Mouse (Mus musculus): ENCODE results near the gene Fubp1. TPM values are rescaled to one million over a fixed set of nuclear protein-coding genes. Genes with fewer than 3 reads are reported as not detected.

Fubp1 gene
- polyA plus RNA-seq, 1 experiment from 2014 or later, result 452 TPM

- no peak overlapping the region for H3K4me3 ChIP-seq (ENCODE audit: low read depth, low read length)
- H3K4me1 ChIP-seq (ENCODE audit: control insufficient read depth, insufficient read depth, low read length), result no peaks in the 10 kb centered on the region
- DNase-seq (ENCODE audit: low spot score), result no peak
- H3K27me3 ChIP-seq (ENCODE audit: control insufficient read depth, insufficient read depth, low read length), result no peaks in the 10 kb centered on the region
- H3K4me2 ChIP-seq (ENCODE audit: low read depth, severe bottlenecking), result no peak overlapping the region
- H3K27ac ChIP-seq (replicated peaks; ENCODE audit: low read depth, low read length), result no peak overlapping the region
- H3K9ac ChIP-seq (ENCODE audit: low read length), result no peak overlapping the region
- no peak for ATAC-seq (ENCODE audit: insufficient number of reproducible peaks, low FRiP score, low TSS enrichment, low read depth)
- H3K36me3 ChIP-seq (ENCODE audit: control insufficient read depth, insufficient read depth, low read length), result no peaks in the 10 kb centered on the region
- H3K9me3 ChIP-seq (ENCODE audit: control insufficient read depth, low read length), result no peaks in the 10 kb centered on the region
- WGBS, result 97% methylated on average over 3 of the region's 3 CpGs
Observed at GRCm38 (mm10) chr3:152276935-152277334, 66.7 kb downstream of the Fubp1 start.

GRCm38 (mm10) chr3:152277912-152278311 lies 67.7 kb downstream of the Fubp1 start:
- H3K9me3 ChIP-seq (ENCODE audit: control insufficient read depth, low read length), result no peaks in the 10 kb centered on the region
- no peak overlapping the region for H3K27ac ChIP-seq (replicated peaks; ENCODE audit: low read depth, low read length)
- no peaks in the 10 kb centered on the region for H3K27me3 ChIP-seq (ENCODE audit: control insufficient read depth, insufficient read depth, low read length)
- no peak overlapping the region for H3K4me2 ChIP-seq (ENCODE audit: low read depth, severe bottlenecking)
- ATAC-seq (ENCODE audit: insufficient number of reproducible peaks, low FRiP score, low TSS enrichment, low read depth), result no peak
- 89% methylated on average over 2 of the region's 2 CpGs for WGBS
- H3K4me1 ChIP-seq (ENCODE audit: control insufficient read depth, insufficient read depth, low read length), result no peaks in the 10 kb centered on the region
- H3K4me3 ChIP-seq (ENCODE audit: low read depth, low read length), result no peak overlapping the region
- H3K9ac ChIP-seq (ENCODE audit: low read length), result no peak overlapping the region
- no peaks in the 10 kb centered on the region for H3K36me3 ChIP-seq (ENCODE audit: control insufficient read depth, insufficient read depth, low read length)
- no peak for DNase-seq (ENCODE audit: low spot score)

- H3K4me1 ChIP-seq (ENCODE audit: control insufficient read depth, insufficient read depth, low read length), result no peaks in the 10 kb centered on the region
- 55% methylated on average over 2 of the region's 2 CpGs for WGBS
- H3K9ac ChIP-seq (ENCODE audit: low read length), result no peak overlapping the region
- no peak overlapping the region for H3K4me2 ChIP-seq (ENCODE audit: low read depth, severe bottlenecking)
- DNase-seq (ENCODE audit: low spot score) (no peak), ATAC-seq (ENCODE audit: insufficient number of reproducible peaks, low FRiP score, low TSS enrichment, low read depth) (no peak)
- H3K27me3 ChIP-seq (ENCODE audit: control insufficient read depth, insufficient read depth, low read length), result no peaks in the 10 kb centered on the region
- H3K9me3 ChIP-seq (ENCODE audit: control insufficient read depth, low read length), result no peaks in the 10 kb centered on the region
- H3K36me3 ChIP-seq (ENCODE audit: control insufficient read depth, insufficient read depth, low read length), result peaks cover 1% of the 10 kb centered on the region; the same call in 1 of the 2 replicates
- no peak overlapping the region for H3K27ac ChIP-seq (replicated peaks; ENCODE audit: low read depth, low read length)
- no peak overlapping the region for H3K4me3 ChIP-seq (ENCODE audit: low read depth, low read length)
Observed at GRCm38 (mm10) chr3:152278431-152278830, 68.2 kb downstream of the Fubp1 start.

GRCm38 (mm10) chr3:152282126-152282525 lies 71.9 kb downstream of the Fubp1 start:
- Histone ChIP-seq H3K9me3 (ENCODE audit: control insufficient read depth, low read length) (no peaks in the 10 kb centered on the region), H3K36me3 (ENCODE audit: control insufficient read depth, insufficient read depth, low read length) (peaks cover 2% of the 10 kb centered on the region; the same call in 1 of the 2 replicates), H3K9ac (ENCODE audit: low read length) (no peak overlapping the region), H3K4me3 (ENCODE audit: low read depth, low read length) (no peak overlapping the region), H3K4me1 (ENCODE audit: control insufficient read depth, insufficient read depth, low read length) (no peaks in the 10 kb centered on the region), H3K27ac (replicated peaks; ENCODE audit: low read depth, low read length) (no peak overlapping the region), H3K4me2 (ENCODE audit: low read depth, severe bottlenecking) (no peak overlapping the region), H3K27me3 (ENCODE audit: control insufficient read depth, insufficient read depth, low read length) (no peaks in the 10 kb centered on the region)
- DNase-seq (ENCODE audit: low spot score) (peak; percentile 56), ATAC-seq (ENCODE audit: insufficient number of reproducible peaks, low FRiP score, low TSS enrichment, low read depth) (no peak)
- 28% methylated on average over 3 of the region's 3 CpGs for WGBS

GRCm38 (mm10) chr3:152284306-152284705 lies 74.1 kb downstream of the Fubp1 start:
- Histone ChIP-seq H3K4me3 (ENCODE audit: low read depth, low read length) (no peak overlapping the region), H3K9ac (ENCODE audit: low read length) (no peak overlapping the region), H3K27me3 (ENCODE audit: control insufficient read depth, insufficient read depth, low read length) (no peaks in the 10 kb centered on the region), H3K27ac (replicated peaks; ENCODE audit: low read depth, low read length) (no peak overlapping the region), H3K36me3 (ENCODE audit: control insufficient read depth, insufficient read depth, low read length) (peaks cover 5% of the 10 kb centered on the region; the same call in 1 of the 2 replicates), H3K9me3 (ENCODE audit: control insufficient read depth, low read length) (no peaks in the 10 kb centered on the region), H3K4me1 (ENCODE audit: control insufficient read depth, insufficient read depth, low read length) (no peaks in the 10 kb centered on the region), H3K4me2 (ENCODE audit: low read depth, severe bottlenecking) (no peak overlapping the region)
- ATAC-seq (ENCODE audit: insufficient number of reproducible peaks, low FRiP score, low TSS enrichment, low read depth) (no peak), DNase-seq (ENCODE audit: low spot score) (no peak)
- 95% methylated on average over 1 of the region's 1 CpGs for WGBS

GRCm38 (mm10) chr3:152284759-152285158 lies 74.5 kb downstream of the Fubp1 start:
- H3K27ac ChIP-seq (replicated peaks; ENCODE audit: low read depth, low read length), result no peak overlapping the region
- H3K9ac ChIP-seq (ENCODE audit: low read length), result no peak overlapping the region
- H3K4me3 ChIP-seq (ENCODE audit: low read depth, low read length), result no peak overlapping the region
- no peaks in the 10 kb centered on the region for H3K27me3 ChIP-seq (ENCODE audit: control insufficient read depth, insufficient read depth, low read length)
- H3K9me3 ChIP-seq (ENCODE audit: control insufficient read depth, low read length), result no peaks in the 10 kb centered on the region
- no peak overlapping the region for H3K4me2 ChIP-seq (ENCODE audit: low read depth, severe bottlenecking)
- peaks cover 5% of the 10 kb centered on the region; the same call in 1 of the 2 replicates for H3K36me3 ChIP-seq (ENCODE audit: control insufficient read depth, insufficient read depth, low read length)
- no peaks in the 10 kb centered on the region for H3K4me1 ChIP-seq (ENCODE audit: control insufficient read depth, insufficient read depth, low read length)
- DNase-seq (ENCODE audit: low spot score) (no peak), ATAC-seq (ENCODE audit: insufficient number of reproducible peaks, low FRiP score, low TSS enrichment, low read depth) (no peak)
- 78% methylated on average over 5 of the region's 5 CpGs for WGBS

Other genes starting within 250 kb of the Fubp1 start
- 3.0 and 3.3 TPM in 2 replicates for gene Gipc2, start 44.2 kb upstream of the Fubp1 start, polyA plus RNA-seq (2014; fragmentation: Nextera tagmentation; extraction: Ambion mirVana)
- 32.4 and 33.2 TPM in 2 replicates for gene Dnajb4, start 120 bp upstream of the Fubp1 start, polyA plus RNA-seq (2014; fragmentation: Nextera tagmentation; extraction: Ambion mirVana)
- 8.7 and 9.1 TPM in 2 replicates for gene Nexn, start 55.9 kb downstream of the Fubp1 start, polyA plus RNA-seq (2014; fragmentation: Nextera tagmentation; extraction: Ambion mirVana)
- 21.4 and 21.8 TPM in 2 replicates for gene Miga1, start 130.0 kb downstream of the Fubp1 start, polyA plus RNA-seq (2014; fragmentation: Nextera tagmentation; extraction: Ambion mirVana)
- gene Usp33, start 136.1 kb downstream of the Fubp1 start, polyA plus RNA-seq (2014; fragmentation: Nextera tagmentation; extraction: Ambion mirVana), result 55.7 and 56.8 TPM in 2 replicates
- 68.2 and 68.7 TPM in 2 replicates for gene Zzz3, start 185.1 kb downstream of the Fubp1 start, polyA plus RNA-seq (2014; fragmentation: Nextera tagmentation; extraction: Ambion mirVana)

Data from limb, embryonic 11.5 days (tissue).